Mouse (Mus musculus) thymus, postnatal 25 days (tissue): ENCODE data around the gene Glis3.

Experiments used
- DNase-seq: peaks from one replicate; pipeline ENCODE4 v3.0.0; 2022

The Glis3 gene

GRCm38 (mm10) chr19:28452951-28453520 lies 226.8 kb downstream of the Glis3 start:
- no peak for DNase-seq

GRCm38 (mm10) chr19:28448811-28449210 lies 231.1 kb downstream of the Glis3 start:
- DNase-seq: no peak

GRCm38 (mm10) chr19:28442161-28442560 lies 237.7 kb downstream of the Glis3 start:
- DNase-seq: no peak

- no peak for DNase-seq
Measured at GRCm38 (mm10) chr19:28436457-28437148, 243.3 kb downstream of the Glis3 start.

- DNase-seq: no peak
Measured at GRCm38 (mm10) chr19:28428220-28428816, 251.6 kb downstream of the Glis3 start.

GRCm38 (mm10) chr19:28424180-28424579 lies 255.7 kb downstream of the Glis3 start:
- DNase-seq: no peak

- no peak for DNase-seq
Measured at GRCm38 (mm10) chr19:28422939-28423338, 256.9 kb downstream of the Glis3 start.

- no peak for DNase-seq
Measured at GRCm38 (mm10) chr19:28416069-28416468, 263.8 kb downstream of the Glis3 start.

- DNase-seq: no peak
Measured at GRCm38 (mm10) chr19:28408787-28409186, 271.1 kb downstream of the Glis3 start.

GRCm38 (mm10) chr19:28402956-28403355 lies 276.9 kb downstream of the Glis3 start:
- no peak for DNase-seq

DNA sequence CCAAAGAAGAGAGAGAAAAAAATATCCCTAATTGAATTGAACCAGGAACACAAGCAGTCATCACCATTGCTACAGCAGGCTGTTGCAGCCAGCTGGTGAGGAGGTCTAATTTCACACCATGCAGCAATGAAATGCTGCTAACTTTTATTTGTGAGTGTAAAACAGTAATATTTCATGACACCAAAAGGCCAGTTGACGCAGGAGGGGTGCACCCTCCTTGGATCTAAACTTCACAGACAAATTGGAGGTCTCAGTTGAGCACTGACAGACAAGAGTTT lies 284.4 kb downstream of the Glis3 start:
- no peak for DNase-seq

DNA sequence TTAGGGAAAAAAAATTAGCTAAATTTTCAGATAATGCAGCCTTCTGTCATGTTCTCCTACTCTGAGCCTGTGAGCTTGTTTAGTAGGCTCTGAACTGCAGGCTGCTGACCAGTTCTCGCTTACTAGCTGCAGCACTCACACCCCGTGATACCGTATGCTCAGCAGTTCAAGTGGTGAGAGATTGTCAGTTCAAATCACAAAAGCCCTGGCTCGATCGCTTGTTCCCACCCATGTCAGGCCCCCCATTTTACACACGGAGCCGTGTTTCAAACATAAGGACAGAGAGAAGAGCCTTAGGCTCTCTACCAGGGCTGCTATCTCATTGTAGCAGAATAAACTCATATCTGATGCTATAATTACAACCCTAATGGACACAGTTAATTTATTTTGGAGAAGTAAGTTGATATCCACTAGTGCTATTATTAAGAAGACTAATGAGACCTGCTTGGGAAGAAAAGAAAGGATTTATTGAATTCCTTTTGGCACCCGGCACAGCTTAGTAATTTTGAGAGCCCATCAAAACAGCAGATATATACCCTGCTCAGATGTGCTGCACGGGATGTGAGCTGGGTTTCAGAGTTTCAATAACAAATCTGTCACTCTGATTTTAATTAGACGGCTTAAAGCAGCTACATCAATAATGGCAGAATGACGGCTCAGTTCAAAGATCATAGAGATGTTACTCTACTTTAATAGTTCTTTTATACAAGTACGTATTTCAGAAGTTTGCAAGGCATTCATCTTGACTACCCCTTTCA lies 284.9 kb downstream of the Glis3 start:
- no peak for DNase-seq

DNA sequence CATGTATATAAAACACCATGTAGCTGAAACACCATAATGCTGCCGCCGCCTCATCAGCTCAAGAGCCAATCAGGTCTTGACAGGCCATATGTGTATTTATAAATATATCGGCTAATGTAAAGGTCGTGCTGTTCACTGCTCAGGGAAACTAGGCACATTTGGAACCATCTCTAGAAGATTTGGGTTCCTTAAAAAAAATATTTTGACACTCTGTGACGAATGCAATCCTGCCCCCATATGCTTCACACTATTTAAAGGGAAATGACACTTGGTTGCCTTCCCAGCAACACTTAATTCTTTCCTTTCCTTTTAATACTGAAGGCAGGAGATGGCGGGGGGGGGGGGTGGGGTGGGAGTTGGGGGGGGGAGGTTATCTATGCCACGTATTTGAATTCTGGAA lies 286.1 kb downstream of the Glis3 start:
- DNase-seq: no peak

DNA sequence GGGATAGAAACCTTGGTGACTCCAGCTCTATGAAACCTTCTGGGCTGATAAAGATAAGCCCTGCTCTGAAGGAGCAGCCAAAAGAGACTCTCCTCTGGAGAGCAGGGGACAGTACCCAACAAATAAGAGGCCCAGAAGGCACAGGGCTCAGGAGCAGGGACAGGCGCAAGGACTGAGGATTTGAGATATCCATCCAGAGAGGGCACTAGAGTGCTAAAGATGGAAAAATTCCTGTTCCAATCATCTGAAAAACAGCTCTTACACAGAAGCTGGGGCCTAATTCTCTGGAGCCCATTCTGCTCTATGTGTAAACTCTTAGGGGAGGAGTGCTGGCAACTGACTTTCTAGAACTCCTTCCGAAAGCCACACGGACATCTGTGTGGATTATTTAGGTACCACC lies 287.0 kb downstream of the Glis3 start:
- no peak for DNase-seq

- no peak for DNase-seq
Measured at GRCm38 (mm10) chr19:28390920-28391319, 289.0 kb downstream of the Glis3 start.

GRCm38 (mm10) chr19:28389146-28389545 lies 290.7 kb downstream of the Glis3 start:
- DNase-seq: no peak

DNA sequence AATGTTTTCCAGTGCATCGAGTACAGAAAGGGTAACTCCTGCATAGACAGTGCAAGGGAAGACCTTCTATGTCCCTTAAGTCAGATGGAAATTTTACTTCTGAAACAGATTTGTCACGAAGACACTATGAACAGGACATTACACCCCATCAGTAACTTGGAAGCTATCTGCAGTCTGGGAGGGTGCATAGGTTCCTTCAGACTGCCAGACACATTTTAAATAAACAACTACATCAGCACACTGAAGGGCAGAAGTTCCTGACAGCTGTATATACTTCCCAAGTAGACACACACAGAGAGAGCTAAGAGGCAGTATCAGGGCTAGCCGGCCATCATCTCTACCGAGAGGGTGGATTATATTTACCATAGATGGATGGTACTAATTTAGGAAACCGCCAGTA lies 296.5 kb downstream of the Glis3 start:
- DNase-seq: no peak

- no peak for DNase-seq
Measured at GRCm38 (mm10) chr19:28382168-28382911, 297.5 kb downstream of the Glis3 start.

DNA sequence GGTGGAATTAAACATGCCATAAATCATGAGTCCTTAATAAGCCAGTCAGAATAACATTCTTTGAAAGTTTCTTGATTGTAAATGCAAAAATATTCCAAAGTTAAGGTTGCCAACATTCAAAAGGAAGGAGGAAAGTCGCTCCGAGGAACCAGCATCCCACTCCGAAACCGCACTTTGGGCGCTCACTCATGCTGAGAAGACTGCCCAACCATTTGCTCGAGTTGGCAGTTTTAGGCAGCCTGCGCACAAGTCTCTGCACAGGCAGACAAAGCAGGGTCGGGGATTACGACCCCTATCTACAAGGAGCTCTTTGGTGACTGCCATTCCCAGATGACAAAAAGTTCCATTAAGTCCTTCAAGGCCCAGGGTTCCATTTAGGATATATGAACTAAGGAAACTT lies 298.4 kb downstream of the Glis3 start:
- DNase-seq: no peak

DNA sequence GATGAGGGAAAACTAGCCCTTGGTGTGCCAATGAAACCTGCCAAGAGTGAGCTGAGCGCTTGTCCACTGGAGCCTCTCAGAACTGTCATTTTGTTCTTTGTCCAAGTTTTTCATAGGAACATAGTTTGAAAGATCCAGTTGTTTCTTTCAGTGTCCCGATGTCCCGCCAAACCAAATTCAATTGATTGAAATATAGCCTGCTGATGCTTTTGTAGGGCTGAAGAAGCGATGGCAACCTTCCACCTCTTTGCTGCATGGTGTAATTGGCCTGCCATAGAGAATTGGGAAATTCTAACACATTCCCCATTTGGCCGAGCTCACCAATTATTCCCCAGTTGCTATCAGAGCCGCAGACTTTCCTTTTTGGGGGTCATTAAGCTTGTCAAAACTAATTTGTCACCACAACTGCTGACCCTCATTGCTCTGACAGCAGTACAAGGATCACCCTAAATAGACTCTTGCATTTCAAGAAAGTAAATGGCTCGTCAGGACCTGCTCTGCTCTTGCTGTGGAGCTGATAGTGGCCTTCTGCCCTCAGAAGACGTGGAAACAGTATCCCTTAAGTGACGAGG lies 299.1 kb downstream of the Glis3 start:
- DNase-seq: no peak

DNA sequence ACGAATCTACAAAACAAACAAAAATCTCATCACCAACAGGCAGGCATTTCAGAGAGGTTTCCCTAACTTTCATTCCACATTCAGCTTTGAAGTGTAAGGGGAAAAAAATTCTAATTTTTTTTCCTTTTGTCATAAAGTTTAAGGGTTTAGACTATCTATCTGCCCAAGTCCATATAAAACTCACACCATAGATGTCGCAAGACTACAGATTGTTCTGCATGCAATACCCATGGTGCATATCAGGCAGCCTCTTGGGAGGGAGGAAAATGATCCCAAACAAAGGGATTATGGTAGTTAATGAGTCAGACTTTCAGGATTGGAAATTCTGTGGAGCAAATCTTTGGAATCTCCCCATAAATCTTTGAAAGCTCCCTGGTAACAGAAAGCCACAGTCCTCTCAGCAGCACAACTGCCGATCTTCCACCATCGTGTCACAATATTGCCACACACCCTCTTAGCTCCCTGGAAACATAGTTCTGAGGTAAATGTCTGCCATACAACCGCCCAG lies 302.0 kb downstream of the Glis3 start:
- no peak for DNase-seq

DNA sequence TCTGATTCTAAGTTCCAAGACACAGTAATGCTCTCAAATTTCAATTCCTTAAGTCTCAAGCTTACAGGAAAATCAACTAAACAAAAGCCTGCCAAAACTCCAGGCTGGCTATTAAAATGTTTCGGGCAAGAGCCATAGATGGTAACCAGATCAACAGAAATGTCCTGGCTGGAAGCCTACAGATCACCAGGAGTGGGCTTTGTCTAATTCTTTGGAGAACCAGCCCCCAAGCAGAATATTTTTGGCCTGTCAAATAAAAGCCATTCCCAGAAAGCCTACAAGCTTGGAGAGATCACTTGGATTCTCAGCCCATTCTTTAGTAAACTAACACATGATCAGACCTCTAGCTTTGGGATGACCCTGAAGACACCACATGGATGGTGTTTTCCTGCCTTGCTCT lies 303.5 kb downstream of the Glis3 start:
- DNase-seq: no peak

GRCm38 (mm10) chr19:28375746-28376145 lies 304.1 kb downstream of the Glis3 start:
- no peak for DNase-seq
